Mouse (Mus musculus) neural tube, embryonic 12.5 days (tissue): ENCODE results near the gene Smco2. TPM values are rescaled to one million over a fixed set of nuclear protein-coding genes. Genes with fewer than 3 reads are reported as not detected.

Experiments
- ATAC-seq: fragments of 200-750 bp; cut with Nextera tagmentation; 2 replicates; pipeline ENCODE4 v1.8.0; 2017; ENCODE audit warnings: low read depth, mild to moderate bottlenecking, moderate TSS enrichment, moderate library complexity; ENCODE audit not compliant: low FRiP score
- H3K27ac ChIP-seq: fragments of 300-500 bp; sonication (generic); 2 replicates; pipeline ENCODE4 v1.5.1; 2016
- H3K27me3 ChIP-seq: fragments of 300-500 bp; sonication (generic); replicated peaks from 2 replicates; pipeline ENCODE4 v1.6.1; 2016; ENCODE audit warnings: mild to moderate bottlenecking
- H3K36me3 ChIP-seq: fragments of 300-500 bp; sonication (generic); 2 replicates; pipeline ENCODE4 v1.6.1; 2016; ENCODE audit warnings: mild to moderate bottlenecking
- H3K4me1 ChIP-seq: fragments of 300-500 bp; sonication (generic); 2 replicates; pipeline ENCODE4 v1.6.1; 2016
- H3K4me2 ChIP-seq: fragments of 300-500 bp; sonication (generic); replicated peaks from 2 replicates; pipeline ENCODE4 v1.6.1; 2016; ENCODE audit warnings: mild to moderate bottlenecking
- H3K4me3 ChIP-seq: fragments of 300-500 bp; sonication (generic); 2 replicates; pipeline ENCODE4 v1.5.1; 2016
- H3K9ac ChIP-seq: fragments of 300-500 bp; sonication (generic); 2 replicates; pipeline ENCODE4 v1.6.1; 2016; ENCODE audit warnings: mild to moderate bottlenecking
- H3K9me3 ChIP-seq: fragments of 300-500 bp; sonication (generic); 2 replicates; pipeline ENCODE4 v1.6.1; 2016; ENCODE audit warnings: mild to moderate bottlenecking
- WGBS: fragments of 180-500 bp; shearing (Covaris S2); methylation state at CpG from one replicate; pipeline ENCODE4 v1.1.7; 2016; 5-methylcytosine and 5-hydroxymethylcytosine counted together
- polyA plus RNA-seq: library from polyadenylated mRNA; unstranded; fragments of >200 nt; fragmentation: Nextera tagmentation; extraction: Ambion mirVana; gene quantifications from 2 replicates; pipeline ENCODE4 v1.2.1, GENCODE M21; 2016

Gene Smco2
- polyA plus RNA-seq, 1 experiment from 2014 or later: not detected

DNA sequence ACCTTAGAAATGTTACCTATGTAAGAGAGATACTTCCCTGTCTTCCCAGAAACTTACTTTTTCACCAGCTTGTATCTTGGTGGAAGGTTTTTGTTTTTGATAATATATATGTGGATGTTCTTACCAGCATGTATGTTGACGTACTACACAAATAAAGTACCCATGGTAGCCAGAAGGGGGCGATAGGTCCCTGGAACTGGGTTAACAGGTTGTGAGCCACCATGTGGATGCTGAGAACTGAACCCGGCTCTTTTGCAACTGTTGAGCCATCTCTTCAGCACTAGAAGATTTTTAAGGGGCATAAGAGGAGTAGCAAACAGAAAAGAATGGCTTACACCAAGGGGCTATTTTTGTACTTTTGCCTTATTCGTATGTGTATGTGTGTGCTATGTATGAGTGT is 15.8 kb downstream of the Smco2 start:
- Histone ChIP-seq H3K9me3 (no peaks in the 10 kb centered on the region), H3K36me3 (no peaks in the 10 kb centered on the region), H3K9ac (no peak overlapping the region), H3K4me1 (no peaks in the 10 kb centered on the region), H3K27me3 (no peaks in the 10 kb centered on the region), H3K4me2 (no peak overlapping the region), H3K27ac (no peak overlapping the region), H3K4me3 (no peak overlapping the region)
- ATAC-seq: no peak
- 76% methylated on average over 4 of the region's 4 CpGs for WGBS

DNA sequence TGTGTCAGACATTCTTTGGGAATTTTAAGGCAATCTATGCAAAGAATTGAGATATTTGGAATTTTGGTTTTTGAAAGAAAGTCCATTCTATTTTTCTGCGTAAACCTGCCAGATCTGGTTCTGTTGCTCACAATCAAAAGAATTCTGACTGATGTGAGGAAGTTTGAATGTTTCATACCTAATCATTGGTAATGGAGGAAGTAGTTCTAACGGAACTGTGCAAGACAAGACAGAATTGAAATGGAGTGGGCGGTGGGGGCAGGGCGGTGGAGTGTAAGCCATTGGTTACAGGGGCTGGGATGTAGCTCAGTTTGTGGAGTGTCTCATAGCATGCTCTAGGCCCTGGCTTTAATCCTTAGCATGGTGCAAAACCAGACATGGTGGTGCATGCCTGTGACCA is 22.1 kb downstream of the Smco2 start:
- 95% methylated on average over 4 of the region's 4 CpGs for whole genome bisulfite sequencing
- Histone ChIP-seq H3K4me1 (no peaks in the 10 kb centered on the region), H3K9me3 (peaks cover 3% of the 10 kb centered on the region; the same call in 1 of the 2 replicates), H3K27me3 (no peaks in the 10 kb centered on the region), H3K36me3 (no peaks in the 10 kb centered on the region), H3K4me3 (no peak overlapping the region), H3K4me2 (no peak overlapping the region), H3K27ac (no peak overlapping the region), H3K9ac (no peak overlapping the region)
- no peak for ATAC-seq

- H3K9me3 ChIP-seq: peaks cover 5% of the 10 kb centered on the region; the same call in 1 of the 2 replicates
- no peak overlapping the region for H3K4me3 ChIP-seq
- WGBS: 84% methylated on average over 6 of the region's 6 CpGs
- H3K4me1 ChIP-seq: no peaks in the 10 kb centered on the region
- no peak overlapping the region for H3K9ac ChIP-seq
- H3K27ac ChIP-seq: no peak overlapping the region
- H3K4me2 ChIP-seq: no peak overlapping the region
- ATAC-seq: no peak
- no peaks in the 10 kb centered on the region for H3K27me3 ChIP-seq
- H3K36me3 ChIP-seq: no peaks in the 10 kb centered on the region
These were observed 24.5 kb downstream of the Smco2 start for GRCm38 (mm10) chr6:146874415-146874814.

DNA sequence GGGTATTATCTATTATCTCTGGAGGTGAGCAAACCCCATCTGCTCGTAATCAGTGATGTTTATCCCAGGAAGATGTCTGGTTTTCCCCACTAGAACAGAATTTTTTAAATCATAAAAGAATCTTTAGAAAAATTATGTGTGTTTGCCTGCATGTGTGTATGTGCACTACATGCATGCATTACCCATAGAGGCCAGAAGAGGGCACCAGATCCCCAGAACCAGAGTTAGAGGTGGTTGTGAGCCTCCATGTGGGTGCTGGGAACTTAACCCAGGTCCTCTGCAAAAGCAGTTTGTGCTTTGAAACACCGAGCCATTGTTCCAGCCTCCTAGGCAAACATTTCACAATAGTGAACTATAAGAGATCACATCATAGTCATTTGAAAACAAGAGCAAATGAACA is 26.9 kb downstream of the Smco2 start:
- no peak for ATAC-seq

DNA sequence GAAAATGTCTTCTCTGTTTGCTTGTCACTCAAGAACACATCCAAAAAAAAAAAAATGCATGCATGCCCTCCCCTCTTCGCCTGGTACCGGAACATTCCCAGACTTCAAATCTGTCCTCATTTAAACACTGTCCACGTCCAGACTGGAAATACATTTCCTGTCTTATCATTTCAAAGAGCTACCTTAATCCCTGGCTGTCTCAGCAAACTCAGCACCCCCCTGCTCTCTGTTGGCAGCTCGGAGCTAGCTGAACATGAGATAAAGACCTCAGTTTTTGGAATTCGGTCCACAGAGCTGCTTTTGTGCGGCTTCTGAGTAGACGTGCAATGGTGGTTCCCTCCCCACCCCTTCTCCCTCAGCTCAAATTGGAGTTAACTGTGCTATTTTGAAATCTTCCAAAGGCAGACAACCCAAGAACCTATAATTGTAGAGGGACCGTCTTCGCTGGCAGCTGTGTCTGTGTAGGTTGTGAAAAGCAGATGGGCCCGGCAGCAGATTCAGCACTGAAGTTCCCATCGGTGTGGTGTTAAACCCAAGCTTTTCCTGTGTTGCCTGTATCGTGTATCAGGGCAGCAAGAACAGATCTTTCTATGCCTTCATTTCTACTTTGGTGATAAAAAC is 27.6 kb downstream of the Smco2 start:
- Histone ChIP-seq H3K4me1 (no peaks in the 10 kb centered on the region), H3K27me3 (no peaks in the 10 kb centered on the region), H3K27ac (no peak overlapping the region), H3K4me3 (no peak overlapping the region), H3K36me3 (no peaks in the 10 kb centered on the region), H3K9ac (no peak overlapping the region), H3K4me2 (no peak overlapping the region), H3K9me3 (peaks cover 5% of the 10 kb centered on the region; the same call in 1 of the 2 replicates)
- ATAC-seq: no peak
- WGBS: 92% methylated on average over 12 of the region's 12 CpGs

More for the DNA sequence above, 26.9 kb downstream of the Smco2 start:
- no peaks in the 10 kb centered on the region for H3K4me1 ChIP-seq
- H3K4me2 ChIP-seq: no peak overlapping the region
- peaks cover 5% of the 10 kb centered on the region; the same call in 1 of the 2 replicates for H3K9me3 ChIP-seq
- no peak overlapping the region for H3K27ac ChIP-seq
- no peak overlapping the region for H3K9ac ChIP-seq
- H3K4me3 ChIP-seq: no peak overlapping the region
- no peaks in the 10 kb centered on the region for H3K27me3 ChIP-seq
- 95% methylated on average over 2 of the region's 2 CpGs for WGBS
- H3K36me3 ChIP-seq: no peaks in the 10 kb centered on the region

GRCm38 (mm10) chr6:146878926-146879325 is 29.0 kb downstream of the Smco2 start:
- ATAC-seq: no peak
- no peaks in the 10 kb centered on the region for H3K27me3 ChIP-seq
- H3K4me3 ChIP-seq: no peak overlapping the region
- no peaks in the 10 kb centered on the region for H3K4me1 ChIP-seq
- H3K36me3 ChIP-seq: no peaks in the 10 kb centered on the region
- H3K27ac ChIP-seq: no peak overlapping the region
- H3K9me3 ChIP-seq: peaks cover 5% of the 10 kb centered on the region; the same call in 1 of the 2 replicates
- no peak overlapping the region for H3K4me2 ChIP-seq
- 32% methylated on average over 10 of the region's 10 CpGs for WGBS
- H3K9ac ChIP-seq: no peak overlapping the region

DNA sequence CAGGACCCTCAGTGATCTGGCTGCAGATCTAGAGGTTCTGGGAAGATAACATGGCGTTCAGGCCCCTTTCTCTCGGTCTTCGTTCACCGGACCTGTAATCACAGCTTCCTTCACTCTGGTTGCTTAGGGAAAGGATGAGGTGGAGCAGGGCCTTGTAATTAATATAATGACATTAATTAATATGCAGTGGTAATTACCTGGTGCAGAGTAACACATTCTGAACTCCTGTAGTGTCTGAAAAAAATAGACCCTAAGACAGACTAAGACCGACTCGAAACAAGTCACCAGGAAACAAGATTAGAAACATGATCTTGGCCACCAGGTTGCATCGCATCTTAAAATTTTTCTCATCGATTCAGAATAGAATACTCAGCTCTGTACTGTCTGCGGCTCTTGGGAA is 30.0 kb downstream of the Smco2 start:
- Histone ChIP-seq H3K27ac (no peak overlapping the region), H3K4me1 (no peaks in the 10 kb centered on the region), H3K9ac (no peak overlapping the region), H3K4me2 (no peak overlapping the region), H3K4me3 (no peak overlapping the region), H3K9me3 (peaks cover 5% of the 10 kb centered on the region; the same call in 1 of the 2 replicates), H3K27me3 (no peaks in the 10 kb centered on the region), H3K36me3 (no peaks in the 10 kb centered on the region)
- ATAC-seq: no peak
- 91% methylated on average over 9 of the region's 9 CpGs for WGBS

DNA sequence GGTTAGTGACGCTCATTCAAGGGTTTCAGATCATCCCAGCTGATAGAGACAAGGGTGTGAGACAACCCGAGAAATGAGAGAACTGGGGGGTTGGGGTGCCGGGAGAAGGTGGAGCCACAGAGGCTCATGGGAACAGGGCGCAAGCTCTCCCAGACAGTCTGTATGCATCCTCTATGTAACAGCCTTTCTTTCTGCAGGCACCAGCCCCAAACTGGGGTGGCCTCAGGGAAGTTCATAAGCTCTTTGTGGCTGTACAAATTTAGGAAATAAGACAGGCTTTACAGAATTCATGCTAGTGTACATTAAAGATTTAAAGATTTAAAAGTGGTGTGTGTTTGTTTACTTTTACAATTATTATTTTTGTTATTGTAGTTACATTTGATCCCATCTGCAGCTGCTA is 30.4 kb downstream of the Smco2 start:
- no peaks in the 10 kb centered on the region for H3K36me3 ChIP-seq
- no peaks in the 10 kb centered on the region for H3K27me3 ChIP-seq
- H3K9ac ChIP-seq: no peak overlapping the region
- peaks cover 5% of the 10 kb centered on the region; the same call in 1 of the 2 replicates for H3K9me3 ChIP-seq
- no peaks in the 10 kb centered on the region for H3K4me1 ChIP-seq
- 87% methylated on average over 4 of the region's 4 CpGs for WGBS
- H3K27ac ChIP-seq: no peak overlapping the region
- ATAC-seq: no peak
- H3K4me2 ChIP-seq: no peak overlapping the region
- H3K4me3 ChIP-seq: no peak overlapping the region

- no peak for ATAC-seq
- no peaks in the 10 kb centered on the region for H3K36me3 ChIP-seq
- 67% methylated on average over 13 of the region's 13 CpGs for WGBS
These were observed 32.2 kb downstream of the Smco2 start for GRCm38 (mm10) chr6:146881896-146882770.

GRCm38 (mm10) chr6:146883426-146883825 is 33.5 kb downstream of the Smco2 start:
- H3K4me3 ChIP-seq: no peak overlapping the region
- 68% methylated on average over 2 of the region's 2 CpGs for WGBS
- peaks cover 2% of the 10 kb centered on the region; the same call in 1 of the 2 replicates for H3K27me3 ChIP-seq
- no peak overlapping the region for H3K4me2 ChIP-seq
- no peaks in the 10 kb centered on the region for H3K36me3 ChIP-seq
- H3K9me3 ChIP-seq: no peaks in the 10 kb centered on the region
- no peak for ATAC-seq
- H3K4me1 ChIP-seq: no peaks in the 10 kb centered on the region
- H3K27ac ChIP-seq: no peak overlapping the region
- H3K9ac ChIP-seq: no peak overlapping the region

More at GRCm38 (mm10) chr6:146881896-146882770, 32.2 kb downstream of the Smco2 start:
- H3K9me3 ChIP-seq: peaks cover under 1% of the 10 kb centered on the region; the same call in 1 of the 2 replicates
- H3K27ac ChIP-seq: no peak overlapping the region
- no peak overlapping the region for H3K4me2 ChIP-seq
- H3K27me3 ChIP-seq: no peaks in the 10 kb centered on the region; the same call in 1 of the 2 replicates
- no peak overlapping the region for H3K9ac ChIP-seq
- no peak overlapping the region for H3K4me3 ChIP-seq
- no peaks in the 10 kb centered on the region for H3K4me1 ChIP-seq

GRCm38 (mm10) chr6:146884171-146884570 is 34.3 kb downstream of the Smco2 start:
- no peak overlapping the region for H3K4me3 ChIP-seq
- H3K27me3 ChIP-seq: peaks cover 9% of the 10 kb centered on the region; the same call in 1 of the 2 replicates
- no peak for ATAC-seq
- H3K9ac ChIP-seq: no peak overlapping the region
- no peaks in the 10 kb centered on the region for H3K4me1 ChIP-seq
- no peaks in the 10 kb centered on the region for H3K36me3 ChIP-seq
- no peaks in the 10 kb centered on the region for H3K9me3 ChIP-seq
- 93% methylated on average over 3 of the region's 3 CpGs for WGBS
- H3K27ac ChIP-seq: no peak overlapping the region
- H3K4me2 ChIP-seq: no peak overlapping the region

- Histone ChIP-seq H3K9me3 (no peaks in the 10 kb centered on the region), H3K27ac (no peak overlapping the region), H3K4me1 (no peaks in the 10 kb centered on the region), H3K36me3 (no peaks in the 10 kb centered on the region), H3K27me3 (peaks cover 14% of the 10 kb centered on the region; the same call in 1 of the 2 replicates), H3K9ac (no peak overlapping the region), H3K4me3 (no peak overlapping the region), H3K4me2 (no peak overlapping the region)
- 39% methylated on average over 4 of the region's 4 CpGs for WGBS
- ATAC-seq: no peak
These were observed 34.9 kb downstream of the Smco2 start for GRCm38 (mm10) chr6:146884851-146885250.
